Mouse (Mus musculus): Measurements from ENCODE around the gene Cyfip2. TPM values are rescaled to one million over a fixed set of nuclear protein-coding genes. Genes with fewer than 3 reads are reported as not detected.

The Cyfip2 gene
- total RNA-seq, 2 experiments from 2014 or later: 483 to 493 TPM

Small RNA genes lying within 50 kb of the gene (microRNA-seq; reads per million reads assigned to microRNA genes)
- gene Mir7239: 0 to 0.20 reads per million in 2 experiments

Other genes starting within 250 kb of the Cyfip2 start
- gene Nipal4, start 146.4 kb downstream of the Cyfip2 start, total RNA-seq (2021): 1 to 10 TPM; 3.3 to 3.7 TPM
- gene Fndc9, start 77.3 kb downstream of the Cyfip2 start, total RNA-seq (2021): under 1 TPM; 0.71 to 0.77 TPM
- under 1 TPM; 0.37 to 0.42 TPM for gene Itk, start 76.7 kb upstream of the Cyfip2 start, total RNA-seq (2021)
- gene Fam71b, start 83.7 kb upstream of the Cyfip2 start, total RNA-seq (2021): not detected
- 10 to 100 TPM; 32.7 to 34.8 TPM for gene Med7, start 124.1 kb upstream of the Cyfip2 start, total RNA-seq (2021)
- gene Havcr2, start 142.1 kb upstream of the Cyfip2 start, total RNA-seq (2021): 1 to 10 TPM; 2.3 to 2.7 TPM
- not detected for gene Gm12169, start 211.4 kb upstream of the Cyfip2 start, total RNA-seq (2021)